Mouse (Mus musculus): ENCODE results near the gene Fkbp5. TPM values are rescaled to one million over a fixed set of nuclear protein-coding genes. Genes with fewer than 3 reads are reported as not detected.

Fkbp5 gene
- polyA plus RNA-seq, 1 experiment from 2014 or later, result 12.2 TPM

DNA sequence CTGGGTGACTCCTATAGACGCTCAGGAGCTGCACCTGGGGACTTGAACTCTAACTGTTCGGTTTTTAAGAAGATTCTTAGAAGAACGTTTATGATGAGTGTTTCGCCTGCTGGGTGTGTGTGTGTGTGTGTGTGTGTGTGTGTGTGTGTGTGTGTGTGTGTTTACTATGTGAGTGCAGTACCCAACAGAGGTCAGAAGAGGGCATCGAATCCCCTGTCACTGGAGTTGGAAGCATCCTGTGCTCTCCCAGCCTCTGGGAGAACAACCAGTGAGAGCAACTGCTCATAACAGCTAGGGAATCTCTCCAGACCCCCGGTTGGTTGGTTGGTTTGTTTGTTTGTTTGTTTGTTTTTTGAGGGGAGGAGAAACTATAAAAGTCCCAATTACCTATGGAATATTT, 30.6 kb downstream of the Fkbp5 start:
- Histone ChIP-seq H3K27ac (replicated peaks; ENCODE audit: low read depth, low read length) (no peak overlapping the region), H3K27me3 (ENCODE audit: control insufficient read depth, insufficient read depth, low read length) (no peaks in the 10 kb centered on the region), H3K4me3 (ENCODE audit: low read depth, low read length) (no peak overlapping the region), H3K4me1 (ENCODE audit: control insufficient read depth, insufficient read depth, low read length) (0 out of 2 replicates have a peak, but pooled peaks cover 3% of the 10 kb centered on the region), H3K36me3 (ENCODE audit: control insufficient read depth, insufficient read depth, low read length) (no peaks in the 10 kb centered on the region), H3K9me3 (ENCODE audit: control insufficient read depth, low read length) (no peaks in the 10 kb centered on the region), H3K4me2 (ENCODE audit: low read depth, severe bottlenecking) (no peak overlapping the region), H3K9ac (ENCODE audit: low read length) (no peak overlapping the region)
- DNase-seq (ENCODE audit: low spot score) (no peak), ATAC-seq (ENCODE audit: insufficient number of reproducible peaks, low FRiP score, low TSS enrichment, low read depth) (no peak)
- WGBS, result 81% methylated on average over 6 of the region's 6 CpGs

- ATAC-seq (ENCODE audit: insufficient number of reproducible peaks, low FRiP score, low TSS enrichment, low read depth) (peak; percentile 96), DNase-seq (ENCODE audit: low spot score) (peak; percentile 98)
- Histone ChIP-seq H3K9ac (ENCODE audit: low read length) (peak overlapping the region; percentile 90), H3K4me1 (ENCODE audit: control insufficient read depth, insufficient read depth, low read length) (0 out of 2 replicates have a peak, but pooled peaks cover 3% of the 10 kb centered on the region), H3K9me3 (ENCODE audit: control insufficient read depth, low read length) (no peaks in the 10 kb centered on the region), H3K36me3 (ENCODE audit: control insufficient read depth, insufficient read depth, low read length) (no peaks in the 10 kb centered on the region), H3K27ac (replicated peaks; ENCODE audit: low read depth, low read length) (peak overlapping the region; percentile 82), H3K4me3 (ENCODE audit: low read depth, low read length) (peak overlapping the region; percentile 74), H3K4me2 (ENCODE audit: low read depth, severe bottlenecking) (peak overlapping the region; percentile 70), H3K27me3 (ENCODE audit: control insufficient read depth, insufficient read depth, low read length) (no peaks in the 10 kb centered on the region)
- WGBS, result 0% methylated on average over 48 of the region's 58 CpGs
These were observed 31.3 kb downstream of the Fkbp5 start for GRCm38 (mm10) chr17:28485977-28486400.

DNA sequence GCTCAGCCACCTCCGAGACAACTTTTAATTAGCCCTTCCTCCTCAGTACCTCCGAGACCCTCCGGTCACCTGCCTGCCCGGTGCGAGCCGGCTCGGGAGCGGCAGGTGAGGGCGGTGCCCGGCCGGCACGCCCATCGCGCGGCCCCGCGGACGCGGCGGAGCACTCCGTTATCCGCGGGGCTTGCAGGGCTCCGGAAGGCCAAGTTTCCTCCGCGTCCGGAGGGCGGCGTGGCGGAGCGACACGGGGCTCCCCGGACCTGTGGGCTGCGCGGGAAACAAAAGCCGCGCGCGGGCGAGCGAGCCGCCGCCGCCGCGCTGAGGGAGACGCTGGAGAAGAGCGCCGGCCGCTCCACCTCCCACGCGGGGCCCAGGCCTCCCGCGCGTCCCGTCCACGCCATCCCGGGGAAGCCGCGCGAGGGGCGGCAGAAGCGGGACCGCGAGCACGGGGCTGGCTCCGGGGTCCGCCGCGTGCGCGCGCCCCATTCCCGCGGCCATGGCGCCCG, 31.8 kb downstream of the Fkbp5 start:
- no peaks in the 10 kb centered on the region for H3K36me3 ChIP-seq (ENCODE audit: control insufficient read depth, insufficient read depth, low read length)
- peak; percentile 67 for ATAC-seq (ENCODE audit: insufficient number of reproducible peaks, low FRiP score, low TSS enrichment, low read depth)
- 0 out of 2 replicates have a peak, but pooled peaks cover 3% of the 10 kb centered on the region for H3K4me1 ChIP-seq (ENCODE audit: control insufficient read depth, insufficient read depth, low read length)
- 0% methylated on average over 63 of the region's 77 CpGs for WGBS
- peak overlapping the region; percentile 74 for H3K4me3 ChIP-seq (ENCODE audit: low read depth, low read length)
- peak overlapping the region; percentile 82 for H3K27ac ChIP-seq (replicated peaks; ENCODE audit: low read depth, low read length)
- H3K27me3 ChIP-seq (ENCODE audit: control insufficient read depth, insufficient read depth, low read length), result no peaks in the 10 kb centered on the region
- H3K9me3 ChIP-seq (ENCODE audit: control insufficient read depth, low read length), result no peaks in the 10 kb centered on the region
- no peak for DNase-seq (ENCODE audit: low spot score)
- H3K9ac ChIP-seq (ENCODE audit: low read length), result peak overlapping the region; percentile 90
- peak overlapping the region; percentile 70 for H3K4me2 ChIP-seq (ENCODE audit: low read depth, severe bottlenecking)

GRCm38 (mm10) chr17:28484704-28485445, 32.5 kb downstream of the Fkbp5 start:
- H3K27me3 ChIP-seq (ENCODE audit: control insufficient read depth, insufficient read depth, low read length), result no peaks in the 10 kb centered on the region
- H3K27ac ChIP-seq (replicated peaks; ENCODE audit: low read depth, low read length), result no peak overlapping the region
- 13% methylated on average over 30 of the region's 30 CpGs for WGBS
- H3K9me3 ChIP-seq (ENCODE audit: control insufficient read depth, low read length), result no peaks in the 10 kb centered on the region
- H3K4me3 ChIP-seq (ENCODE audit: low read depth, low read length), result peak overlapping the region; percentile 74
- H3K36me3 ChIP-seq (ENCODE audit: control insufficient read depth, insufficient read depth, low read length), result no peaks in the 10 kb centered on the region
- H3K9ac ChIP-seq (ENCODE audit: low read length), result peak overlapping the region; percentile 90
- DNase-seq (ENCODE audit: low spot score), result peak; percentile 84
- peak overlapping the region; percentile 70 for H3K4me2 ChIP-seq (ENCODE audit: low read depth, severe bottlenecking)
- ATAC-seq (ENCODE audit: insufficient number of reproducible peaks, low FRiP score, low TSS enrichment, low read depth), result no peak
- H3K4me1 ChIP-seq (ENCODE audit: control insufficient read depth, insufficient read depth, low read length), result 0 out of 2 replicates have a peak, but pooled peaks cover 3% of the 10 kb centered on the region

DNA sequence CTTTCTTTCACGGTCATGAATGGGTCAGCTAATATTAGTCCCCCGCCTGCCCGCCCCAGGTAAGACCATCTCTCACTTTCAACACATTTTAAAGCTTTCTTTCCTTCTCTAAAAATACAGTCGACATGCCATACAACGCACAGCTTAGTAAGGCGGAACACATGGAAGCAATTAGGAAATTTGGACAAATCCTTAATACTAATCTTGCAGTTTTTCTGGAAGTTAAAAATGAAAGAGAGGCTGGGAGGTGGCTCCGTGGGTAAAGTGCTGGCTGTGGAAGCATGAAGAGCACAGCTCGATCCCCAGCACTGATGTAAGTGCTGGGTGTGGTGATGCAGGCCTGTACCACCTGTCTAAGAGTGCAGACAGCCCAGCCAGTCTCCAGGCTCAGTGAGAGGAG, 39.9 kb downstream of the Fkbp5 start:
- H3K4me1 ChIP-seq (ENCODE audit: control insufficient read depth, insufficient read depth, low read length), result 0 out of 2 replicates have a peak, but pooled peaks cover 4% of the 10 kb centered on the region
- no peaks in the 10 kb centered on the region for H3K27me3 ChIP-seq (ENCODE audit: control insufficient read depth, insufficient read depth, low read length)
- H3K36me3 ChIP-seq (ENCODE audit: control insufficient read depth, insufficient read depth, low read length), result no peaks in the 10 kb centered on the region
- no peak overlapping the region for H3K4me3 ChIP-seq (ENCODE audit: low read depth, low read length)
- ATAC-seq (ENCODE audit: insufficient number of reproducible peaks, low FRiP score, low TSS enrichment, low read depth), result no peak
- no peak overlapping the region for H3K27ac ChIP-seq (replicated peaks; ENCODE audit: low read depth, low read length)
- H3K9me3 ChIP-seq (ENCODE audit: control insufficient read depth, low read length), result no peaks in the 10 kb centered on the region
- DNase-seq (ENCODE audit: low spot score), result no peak
- no peak overlapping the region for H3K9ac ChIP-seq (ENCODE audit: low read length)
- 71% methylated on average over 8 of the region's 8 CpGs for WGBS
- H3K4me2 ChIP-seq (ENCODE audit: low read depth, severe bottlenecking), result no peak overlapping the region

DNA sequence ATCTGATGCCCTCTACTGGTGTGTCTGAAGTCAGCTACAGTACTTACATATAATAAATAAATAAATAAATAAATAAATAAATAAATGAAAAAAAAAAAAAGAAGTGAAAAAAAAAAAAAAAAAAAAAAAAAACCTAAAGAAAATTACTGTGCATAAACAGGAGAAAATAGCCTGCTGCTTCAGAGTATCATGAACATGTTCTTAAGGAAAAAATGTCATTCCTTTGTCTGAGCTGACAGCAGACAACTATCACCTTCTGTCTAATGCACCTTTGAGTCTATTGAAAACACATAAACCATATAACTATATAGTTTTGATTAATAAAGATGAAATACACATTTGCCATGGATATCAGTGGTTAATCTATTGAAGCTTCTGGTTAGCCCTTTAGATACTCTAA, 40.9 kb downstream of the Fkbp5 start:
- DNase-seq (ENCODE audit: low spot score) (no peak), ATAC-seq (ENCODE audit: insufficient number of reproducible peaks, low FRiP score, low TSS enrichment, low read depth) (no peak)
- no peaks in the 10 kb centered on the region for H3K36me3 ChIP-seq (ENCODE audit: control insufficient read depth, insufficient read depth, low read length)
- 0 out of 2 replicates have a peak, but pooled peaks cover 4% of the 10 kb centered on the region for H3K4me1 ChIP-seq (ENCODE audit: control insufficient read depth, insufficient read depth, low read length)
- no peak overlapping the region for H3K27ac ChIP-seq (replicated peaks; ENCODE audit: low read depth, low read length)
- H3K27me3 ChIP-seq (ENCODE audit: control insufficient read depth, insufficient read depth, low read length), result no peaks in the 10 kb centered on the region
- no peak overlapping the region for H3K4me3 ChIP-seq (ENCODE audit: low read depth, low read length)
- no peak overlapping the region for H3K4me2 ChIP-seq (ENCODE audit: low read depth, severe bottlenecking)
- H3K9ac ChIP-seq (ENCODE audit: low read length), result no peak overlapping the region
- H3K9me3 ChIP-seq (ENCODE audit: control insufficient read depth, low read length), result no peaks in the 10 kb centered on the region

- Histone ChIP-seq H3K4me3 (ENCODE audit: low read depth, low read length) (no peak overlapping the region), H3K36me3 (ENCODE audit: control insufficient read depth, insufficient read depth, low read length) (no peaks in the 10 kb centered on the region), H3K4me1 (ENCODE audit: control insufficient read depth, insufficient read depth, low read length) (0 out of 2 replicates have a peak, but pooled peaks cover 4% of the 10 kb centered on the region), H3K27ac (replicated peaks; ENCODE audit: low read depth, low read length) (no peak overlapping the region), H3K9ac (ENCODE audit: low read length) (no peak overlapping the region), H3K9me3 (ENCODE audit: control insufficient read depth, low read length) (no peaks in the 10 kb centered on the region), H3K27me3 (ENCODE audit: control insufficient read depth, insufficient read depth, low read length) (no peaks in the 10 kb centered on the region), H3K4me2 (ENCODE audit: low read depth, severe bottlenecking) (no peak overlapping the region)
- DNase-seq (ENCODE audit: low spot score) (no peak), ATAC-seq (ENCODE audit: insufficient number of reproducible peaks, low FRiP score, low TSS enrichment, low read depth) (no peak)
- 67% methylated on average over 3 of the region's 3 CpGs for WGBS
These were observed 41.6 kb downstream of the Fkbp5 start for GRCm38 (mm10) chr17:28475593-28476325.

GRCm38 (mm10) chr17:28472696-28473095, 44.6 kb downstream of the Fkbp5 start:
- H3K4me1 ChIP-seq (ENCODE audit: control insufficient read depth, insufficient read depth, low read length), result 0 out of 2 replicates have a peak, but pooled peaks cover 3% of the 10 kb centered on the region
- 83% methylated on average over 5 of the region's 5 CpGs for WGBS
- no peaks in the 10 kb centered on the region for H3K9me3 ChIP-seq (ENCODE audit: control insufficient read depth, low read length)
- ATAC-seq (ENCODE audit: insufficient number of reproducible peaks, low FRiP score, low TSS enrichment, low read depth), result no peak
- DNase-seq (ENCODE audit: low spot score), result no peak
- H3K9ac ChIP-seq (ENCODE audit: low read length), result no peak overlapping the region
- no peak overlapping the region for H3K27ac ChIP-seq (replicated peaks; ENCODE audit: low read depth, low read length)
- H3K36me3 ChIP-seq (ENCODE audit: control insufficient read depth, insufficient read depth, low read length), result no peaks in the 10 kb centered on the region
- no peak overlapping the region for H3K4me3 ChIP-seq (ENCODE audit: low read depth, low read length)
- no peaks in the 10 kb centered on the region for H3K27me3 ChIP-seq (ENCODE audit: control insufficient read depth, insufficient read depth, low read length)
- H3K4me2 ChIP-seq (ENCODE audit: low read depth, severe bottlenecking), result no peak overlapping the region

Data from limb, embryonic 11.5 days (tissue).